Mouse (Mus musculus): ENCODE measurements around the gene Gsg1l.

Gene Gsg1l

DNA sequence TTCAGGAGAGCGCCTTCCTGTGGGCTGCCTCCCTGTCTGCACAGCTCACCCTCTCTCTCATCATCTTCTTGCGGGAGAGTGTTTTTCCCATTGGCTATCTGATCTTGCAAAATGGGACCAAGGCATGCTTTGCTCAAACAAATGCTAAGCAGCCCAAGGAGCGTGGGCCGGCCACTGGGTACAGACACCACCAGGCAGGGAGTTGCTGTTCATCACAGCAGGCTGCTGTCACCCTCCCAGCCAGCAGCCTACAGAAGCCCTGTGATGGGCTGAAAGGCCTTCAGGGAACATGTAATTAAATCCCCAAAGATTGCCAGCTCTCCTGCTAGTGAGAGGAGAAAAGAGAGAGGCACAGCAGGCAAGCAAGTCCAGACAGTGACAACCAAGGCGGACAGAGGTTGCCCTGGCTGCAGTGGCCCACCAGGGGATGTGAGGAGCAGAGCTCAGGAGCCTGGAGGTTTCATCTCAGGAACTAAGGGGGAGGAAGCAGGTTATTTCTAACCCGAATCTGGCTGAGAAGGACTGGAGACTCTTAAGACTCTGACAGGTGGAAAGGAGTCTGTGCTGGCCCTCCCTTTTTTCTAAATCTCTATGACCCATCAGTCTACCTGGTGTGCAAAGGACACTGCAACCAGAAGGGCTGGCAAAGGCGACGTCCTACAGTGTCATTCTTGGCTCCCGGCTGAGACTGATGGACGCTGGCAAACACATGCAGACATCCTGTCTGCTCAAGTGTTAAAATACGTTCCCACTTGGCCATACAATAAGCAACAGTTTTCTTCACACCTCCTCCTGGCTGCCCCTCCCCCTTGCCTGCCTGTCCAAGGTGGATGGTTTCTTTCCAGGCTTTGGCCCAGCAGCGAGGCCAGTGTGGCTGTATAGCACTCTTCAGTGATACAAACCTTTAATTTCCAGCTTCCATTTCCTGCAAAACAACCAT is 98.0 kb downstream of the Gsg1l start:
- DNase-seq (ENCODE audit: low spot score) = no peak

- DNase-seq (ENCODE audit: low spot score) = no peak
These were observed 102.6 kb downstream of the Gsg1l start for GRCm38 (mm10) chr7:125979591-125979990.

DNA sequence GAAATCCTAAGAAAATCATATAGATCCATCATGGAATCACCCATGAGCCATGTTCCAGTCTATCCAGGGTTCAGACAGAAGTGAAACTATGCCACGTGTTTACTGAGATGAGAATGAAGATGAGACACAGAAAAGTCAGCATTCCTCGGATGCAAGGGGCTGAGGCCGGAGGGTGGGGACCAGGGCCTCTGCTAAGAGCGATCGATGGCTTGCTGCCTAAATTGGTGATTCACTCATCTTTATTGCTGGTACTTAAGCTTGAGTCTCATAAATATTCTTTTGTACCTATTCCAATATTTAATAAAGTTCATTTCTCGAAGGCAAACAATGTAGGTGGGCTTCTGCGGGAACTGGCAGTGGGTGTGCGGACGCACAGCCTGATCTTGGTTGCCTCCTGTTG is 105.5 kb downstream of the Gsg1l start:
- DNase-seq (ENCODE audit: low spot score) = no peak

DNA sequence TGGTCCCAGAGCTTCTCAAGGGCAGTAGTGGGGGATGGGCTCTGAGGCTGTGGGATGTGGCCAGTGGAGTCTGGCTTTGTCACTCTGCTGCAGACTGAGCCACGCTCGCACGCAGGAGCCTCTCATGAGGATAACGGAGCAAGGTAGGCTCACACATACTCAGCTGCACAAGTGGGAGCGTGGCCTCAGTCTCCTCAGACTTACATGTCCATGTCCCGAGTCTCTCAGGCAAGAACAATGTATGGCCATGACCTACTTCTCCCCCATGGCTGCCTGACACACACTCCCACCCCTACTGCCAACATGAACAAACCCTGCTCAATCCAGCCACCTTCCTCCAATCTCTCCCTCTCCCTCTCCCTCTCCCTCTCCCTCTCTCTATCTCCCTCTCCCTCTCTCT is 106.8 kb downstream of the Gsg1l start:
- no peak for DNase-seq (ENCODE audit: low spot score)

GRCm38 (mm10) chr7:125973874-125974273 is 108.3 kb downstream of the Gsg1l start:
- no peak for DNase-seq (ENCODE audit: low spot score)

- DNase-seq (ENCODE audit: low spot score) = no peak
These were observed 109.4 kb downstream of the Gsg1l start for GRCm38 (mm10) chr7:125972776-125973175.

DNA sequence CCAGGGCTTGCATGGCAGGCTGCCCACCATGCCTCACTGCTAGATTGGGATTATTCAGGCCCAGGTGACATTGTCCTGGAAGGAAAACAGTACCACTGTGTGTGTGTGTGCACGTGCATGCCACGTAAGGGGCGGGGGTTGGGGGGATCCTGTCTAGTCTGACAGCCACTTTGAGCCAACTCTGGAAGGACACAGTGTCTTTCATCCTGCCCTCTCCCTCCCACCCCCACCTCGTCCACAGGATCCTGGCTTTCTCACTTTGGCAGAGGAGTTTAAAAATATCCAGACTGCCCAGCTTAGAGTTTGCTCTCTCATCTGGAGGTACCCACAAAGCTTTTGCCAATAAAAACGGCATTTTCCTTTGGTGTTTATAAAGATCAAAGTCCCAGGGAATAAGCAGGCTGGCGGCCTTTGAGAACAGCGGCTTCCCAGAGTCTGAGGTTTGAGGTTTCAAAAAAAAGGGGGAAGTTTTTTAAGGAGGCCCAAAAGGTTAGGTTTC is 110.0 kb downstream of the Gsg1l start:
- no peak for DNase-seq (ENCODE audit: low spot score)

- no peak for DNase-seq (ENCODE audit: low spot score)
These were observed 113.1 kb downstream of the Gsg1l start for GRCm38 (mm10) chr7:125969076-125969475.

DNA sequence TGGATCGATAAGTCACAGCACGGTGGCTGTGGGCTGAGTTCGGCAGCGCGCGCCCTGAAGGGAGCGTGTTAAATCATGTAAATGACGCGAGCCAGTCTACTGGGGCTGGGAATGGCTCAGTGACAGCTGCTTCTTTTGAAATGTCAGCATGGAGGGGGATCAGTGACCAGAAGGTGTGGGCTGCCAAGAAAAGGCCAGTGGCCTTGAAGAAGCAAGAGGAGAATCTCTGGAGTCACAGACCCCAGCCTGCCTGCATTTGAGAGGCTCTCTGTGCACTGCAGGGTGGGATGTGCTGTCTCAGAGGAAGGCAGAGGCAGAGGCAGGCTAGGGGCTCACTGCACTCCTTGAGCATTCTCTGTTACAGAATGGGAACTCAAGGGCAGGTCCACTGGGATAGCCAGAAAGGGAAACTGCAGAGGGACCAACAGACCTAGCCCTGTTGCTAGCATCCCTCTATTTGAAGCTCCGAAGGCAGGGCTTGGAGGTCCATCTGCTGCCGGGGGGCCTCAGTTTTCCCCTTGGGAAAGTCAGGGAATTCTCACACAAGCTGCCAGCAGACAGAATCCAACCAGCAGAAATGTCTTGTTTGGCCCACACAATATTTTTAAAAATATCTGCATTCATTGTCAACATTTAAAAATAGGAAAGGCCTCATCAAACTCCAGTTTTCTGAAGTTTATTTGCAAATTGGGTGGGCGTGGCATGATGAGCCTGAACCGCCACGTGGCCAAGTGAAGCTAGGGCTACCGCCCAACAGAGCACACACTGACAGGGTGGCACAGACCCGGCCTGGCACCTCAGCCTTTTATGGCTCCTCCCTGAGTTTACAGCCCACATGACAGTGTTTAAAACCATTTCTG is 115.6 kb downstream of the Gsg1l start:
- DNase-seq (ENCODE audit: low spot score) = no peak

GRCm38 (mm10) chr7:125964087-125964607 is 118.1 kb downstream of the Gsg1l start:
- no peak for DNase-seq (ENCODE audit: low spot score)

DNA sequence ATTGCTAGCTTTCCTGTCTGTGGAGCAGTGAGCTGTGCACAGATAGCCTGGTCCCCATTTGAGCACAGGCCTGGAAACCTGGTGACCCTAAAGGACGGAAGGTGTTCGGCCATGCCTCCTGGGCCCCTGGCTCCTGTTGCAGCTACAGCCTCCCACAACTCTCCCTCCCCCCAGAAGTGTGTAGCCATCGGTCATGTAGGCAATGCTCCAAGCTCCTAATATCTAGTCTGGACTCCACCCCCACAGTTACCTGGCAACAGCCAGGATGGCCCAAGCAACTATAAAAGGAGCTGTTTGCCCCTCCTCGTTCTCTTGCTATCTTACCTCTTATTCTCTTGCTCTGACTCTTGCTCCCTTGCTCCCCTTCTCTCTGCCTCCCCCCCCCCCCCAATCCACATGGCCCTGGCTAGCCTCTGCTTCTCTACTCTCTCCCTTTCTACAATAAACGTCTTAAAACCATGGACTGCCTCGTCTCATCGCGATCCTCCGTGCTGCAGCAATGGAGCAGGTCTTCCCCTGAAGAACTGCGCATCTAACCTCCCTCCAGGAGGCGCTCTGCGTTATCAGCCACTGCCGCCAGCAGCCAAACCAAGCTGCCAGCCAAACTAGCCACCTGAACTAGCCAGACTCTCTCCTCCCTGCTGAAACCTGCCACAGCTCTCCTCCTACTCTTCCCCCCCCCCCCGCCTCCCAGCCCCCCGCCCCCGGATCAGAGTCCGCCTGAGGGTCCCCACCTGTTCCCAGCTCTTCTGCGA is 122.7 kb downstream of the Gsg1l start:
- DNase-seq (ENCODE audit: low spot score) = no peak

GRCm38 (mm10) chr7:125958856-125959255 is 123.4 kb downstream of the Gsg1l start:
- DNase-seq (ENCODE audit: low spot score) = no peak

- no peak for DNase-seq (ENCODE audit: low spot score)
These were observed 127.2 kb downstream of the Gsg1l start for GRCm38 (mm10) chr7:125954994-125955393.

GRCm38 (mm10) chr7:125954356-125954878 is 127.8 kb downstream of the Gsg1l start:
- DNase-seq (ENCODE audit: low spot score) = no peak

DNA sequence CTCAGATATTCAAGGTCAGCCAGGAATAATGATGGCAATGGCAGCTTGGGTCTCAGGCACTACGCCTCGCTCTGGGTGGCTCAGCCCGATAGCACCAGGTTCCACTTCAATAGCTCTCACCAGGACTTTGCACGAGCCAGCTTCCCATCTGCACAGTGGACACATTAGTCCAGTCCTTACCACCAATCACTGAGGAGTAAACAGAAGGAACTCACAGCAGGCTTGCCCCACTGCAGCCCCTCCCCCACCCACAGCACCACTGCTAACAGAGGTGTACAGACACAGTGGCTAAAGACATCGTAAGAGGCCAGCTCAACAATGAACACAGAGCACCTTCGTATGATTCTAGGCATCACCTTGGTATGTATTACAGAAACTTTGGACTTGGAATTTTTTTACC is 128.4 kb downstream of the Gsg1l start:
- DNase-seq (ENCODE audit: low spot score) = no peak

GRCm38 (mm10) chr7:125951911-125952310 is 130.3 kb downstream of the Gsg1l start:
- no peak for DNase-seq (ENCODE audit: low spot score)

DNA sequence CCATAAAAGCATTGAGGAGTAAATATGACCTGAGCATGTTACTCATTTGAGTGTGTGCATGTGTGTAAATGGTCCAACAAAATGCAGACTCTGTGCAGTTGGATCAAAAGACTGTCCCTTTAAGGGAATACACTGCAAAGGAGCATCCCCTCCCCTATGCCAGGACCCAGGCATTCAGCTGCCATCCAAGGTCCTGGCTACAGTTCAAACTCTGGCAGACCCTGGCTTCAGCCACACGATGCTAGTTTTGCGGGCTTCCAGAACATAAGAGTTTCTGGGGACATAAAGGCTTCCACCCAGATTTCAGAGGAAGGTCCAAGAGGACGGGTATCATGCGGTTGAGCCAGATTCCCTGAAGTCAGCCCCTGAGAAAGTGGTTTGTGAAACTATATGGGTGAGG is 133.2 kb downstream of the Gsg1l start:
- no peak for DNase-seq (ENCODE audit: low spot score)

- DNase-seq (ENCODE audit: low spot score) = no peak
These were observed 136.3 kb downstream of the Gsg1l start for GRCm38 (mm10) chr7:125945915-125946314.

DNA sequence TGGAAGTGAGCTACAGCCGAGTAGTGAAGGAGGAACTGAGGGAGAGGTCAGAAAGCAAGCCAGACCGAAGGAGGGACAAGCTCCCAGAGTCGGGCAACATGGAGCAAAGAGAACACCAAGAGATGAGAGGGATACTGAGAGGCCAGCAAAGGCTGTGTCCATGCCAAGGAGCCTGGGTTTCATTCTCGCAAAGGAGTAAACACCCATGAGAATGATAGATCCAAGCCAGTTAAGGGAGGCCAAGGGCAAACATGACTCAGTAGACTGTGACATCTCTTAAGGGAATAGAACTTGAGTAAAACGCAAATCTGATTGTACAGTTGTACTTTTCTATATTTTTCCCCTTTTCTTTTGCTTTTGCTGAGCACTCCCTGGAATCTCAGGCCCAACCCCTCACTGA is 137.6 kb downstream of the Gsg1l start:
- DNase-seq (ENCODE audit: low spot score) = no peak

GRCm38 (mm10) chr7:125943511-125943910 is 138.7 kb downstream of the Gsg1l start:
- no peak for DNase-seq (ENCODE audit: low spot score)

DNA sequence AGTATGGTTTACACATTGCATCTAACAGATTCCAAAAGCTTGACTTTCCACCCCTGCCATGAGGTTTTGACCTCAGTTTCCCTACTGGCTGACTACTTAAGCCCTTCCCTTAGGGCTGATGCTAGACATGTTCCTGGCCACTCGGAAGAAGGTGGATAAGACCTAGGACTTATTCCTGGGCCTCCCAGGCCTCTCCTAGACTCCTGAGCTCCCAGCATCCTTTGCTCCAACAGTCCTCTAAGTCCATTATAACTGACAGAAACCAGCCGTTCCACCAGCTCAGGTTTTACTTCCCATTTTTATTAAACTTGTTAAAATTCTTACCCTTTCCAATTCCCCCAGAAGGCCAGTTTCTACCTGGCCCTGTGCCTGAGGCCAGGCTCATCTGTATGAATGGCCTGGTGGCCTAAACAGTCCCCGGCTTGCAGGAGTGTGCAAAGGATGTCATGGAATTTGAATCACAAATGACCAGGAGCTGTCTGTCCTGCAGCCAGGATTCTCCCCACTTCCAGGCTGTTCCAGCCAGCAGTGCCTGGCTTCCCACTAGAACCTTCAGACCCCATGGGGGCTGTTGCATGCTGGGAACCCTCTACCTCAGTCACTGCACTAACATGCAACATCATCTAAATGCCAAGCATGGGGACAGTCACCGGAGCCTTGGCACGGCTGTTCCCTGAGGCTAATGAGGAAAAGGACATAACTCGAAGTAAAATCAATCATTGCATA is 139.7 kb downstream of the Gsg1l start:
- no peak for DNase-seq (ENCODE audit: low spot score)
